Mouse (Mus musculus): Measurements from ENCODE around the gene Rbm15b. TPM values are rescaled to one million over a fixed set of nuclear protein-coding genes. Genes with fewer than 3 reads are reported as not detected.

Rbm15b gene
- polyA plus RNA-seq, 1 experiment: 1.4 TPM

- Histone ChIP-seq H3K36me3 (ENCODE audit: control insufficient read depth) (peaks cover 61% of the 10 kb centered on the region), H3K4me3 (replicated peaks) (peak overlapping the region; percentile 48), H3K4me1 (ENCODE audit: control insufficient read depth) (peaks cover 73% of the 10 kb centered on the region)
Measured at GRCm38 (mm10) chr9:106888346-106888745, 1.1 kb upstream of the Rbm15b start.

GRCm38 (mm10) chr9:106885901-106886731, 1.1 kb downstream of the Rbm15b start:
- Histone ChIP-seq H3K4me1 (ENCODE audit: control insufficient read depth) (peaks cover 74% of the 10 kb centered on the region), H3K9me3 (ENCODE audit: control insufficient read depth, low read length) (0 out of 2 replicates have a peak, but pooled peaks cover 2% of the 10 kb centered on the region), H3K4me3 (replicated peaks) (peak overlapping the region; percentile 97), H3K27me3 (ENCODE audit: control insufficient read depth) (no peaks in the 10 kb centered on the region), H3K36me3 (ENCODE audit: control insufficient read depth) (peaks cover 83% of the 10 kb centered on the region)
- TF ChIP-seq GATA1 (IDR thresholded peaks at IDR 0.05; ENCODE audit: low read length): no peak
- TF ChIP-seq TAL1 (IDR thresholded peaks at IDR 0.05; ENCODE audit: low read length): no peak

More at GRCm38 (mm10) chr9:106888346-106888745, 1.1 kb upstream of the Rbm15b start:
- TF ChIP-seq GATA1 (IDR thresholded peaks at IDR 0.05; ENCODE audit: low read length): no peak
- no peak for TF ChIP-seq TAL1 (IDR thresholded peaks at IDR 0.05; ENCODE audit: low read length)
- 0 out of 2 replicates have a peak, but pooled peaks cover 2% of the 10 kb centered on the region for H3K9me3 ChIP-seq (ENCODE audit: control insufficient read depth, low read length)
- no peaks in the 10 kb centered on the region for H3K27me3 ChIP-seq (ENCODE audit: control insufficient read depth)

GRCm38 (mm10) chr9:106884996-106885900, 2.0 kb downstream of the Rbm15b start:
- H3K27me3 ChIP-seq (ENCODE audit: control insufficient read depth): no peaks in the 10 kb centered on the region
- 0 out of 2 replicates have a peak, but pooled peaks cover 2% of the 10 kb centered on the region for H3K9me3 ChIP-seq (ENCODE audit: control insufficient read depth, low read length)
- H3K4me1 ChIP-seq (ENCODE audit: control insufficient read depth): peaks cover 66% of the 10 kb centered on the region
- TF ChIP-seq TAL1 (IDR thresholded peaks at IDR 0.05; ENCODE audit: low read length): no peak
- TF ChIP-seq GATA1 (IDR thresholded peaks at IDR 0.05; ENCODE audit: low read length): no peak
- H3K36me3 ChIP-seq (ENCODE audit: control insufficient read depth): peaks cover 85% of the 10 kb centered on the region
- H3K4me3 ChIP-seq (replicated peaks): peak overlapping the region; percentile 97

GRCm38 (mm10) chr9:106884306-106884705, 2.9 kb downstream of the Rbm15b start:
- Histone ChIP-seq H3K27me3 (ENCODE audit: control insufficient read depth) (no peaks in the 10 kb centered on the region), H3K4me1 (ENCODE audit: control insufficient read depth) (peaks cover 57% of the 10 kb centered on the region), H3K4me3 (replicated peaks) (peak overlapping the region; percentile 97), H3K9me3 (ENCODE audit: control insufficient read depth, low read length) (0 out of 2 replicates have a peak, but pooled peaks cover 2% of the 10 kb centered on the region), H3K36me3 (ENCODE audit: control insufficient read depth) (peaks cover 85% of the 10 kb centered on the region)
- TF ChIP-seq GATA1 (IDR thresholded peaks at IDR 0.05; ENCODE audit: low read length) (no peak), TAL1 (IDR thresholded peaks at IDR 0.05; ENCODE audit: low read length) (no peak)

- Histone ChIP-seq H3K36me3 (ENCODE audit: control insufficient read depth) (peaks cover 85% of the 10 kb centered on the region), H3K27me3 (ENCODE audit: control insufficient read depth) (no peaks in the 10 kb centered on the region), H3K4me1 (ENCODE audit: control insufficient read depth) (peaks cover 45% of the 10 kb centered on the region), H3K4me3 (replicated peaks) (peak overlapping the region; percentile 41), H3K9me3 (ENCODE audit: control insufficient read depth, low read length) (0 out of 2 replicates have a peak, but pooled peaks cover 2% of the 10 kb centered on the region)
- TF ChIP-seq GATA1 (IDR thresholded peaks at IDR 0.05; ENCODE audit: low read length): no peak
Measured at GRCm38 (mm10) chr9:106883085-106883484, 4.1 kb downstream of the Rbm15b start.

DNA sequence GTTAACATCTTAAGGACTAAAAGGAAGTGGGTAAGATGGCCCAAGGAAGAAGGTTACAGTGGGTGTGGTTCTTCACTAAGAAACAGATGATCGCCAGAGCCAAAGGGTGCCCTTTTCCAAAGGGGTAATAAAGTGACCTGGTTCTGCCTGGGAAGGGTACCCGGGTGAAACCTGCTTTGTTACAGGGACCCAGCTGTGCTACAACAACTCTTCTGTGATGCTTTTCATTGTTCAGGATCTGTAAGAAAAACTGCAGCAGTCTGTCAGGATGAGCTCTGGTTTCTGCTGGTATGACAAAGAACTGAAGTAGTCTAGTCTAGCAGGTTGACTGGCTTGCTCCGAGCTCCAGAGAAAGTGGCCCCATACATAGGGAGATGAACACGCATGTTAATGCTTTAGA, 5.1 kb downstream of the Rbm15b start:
- H3K4me3 ChIP-seq (replicated peaks): no peak overlapping the region

DNA sequence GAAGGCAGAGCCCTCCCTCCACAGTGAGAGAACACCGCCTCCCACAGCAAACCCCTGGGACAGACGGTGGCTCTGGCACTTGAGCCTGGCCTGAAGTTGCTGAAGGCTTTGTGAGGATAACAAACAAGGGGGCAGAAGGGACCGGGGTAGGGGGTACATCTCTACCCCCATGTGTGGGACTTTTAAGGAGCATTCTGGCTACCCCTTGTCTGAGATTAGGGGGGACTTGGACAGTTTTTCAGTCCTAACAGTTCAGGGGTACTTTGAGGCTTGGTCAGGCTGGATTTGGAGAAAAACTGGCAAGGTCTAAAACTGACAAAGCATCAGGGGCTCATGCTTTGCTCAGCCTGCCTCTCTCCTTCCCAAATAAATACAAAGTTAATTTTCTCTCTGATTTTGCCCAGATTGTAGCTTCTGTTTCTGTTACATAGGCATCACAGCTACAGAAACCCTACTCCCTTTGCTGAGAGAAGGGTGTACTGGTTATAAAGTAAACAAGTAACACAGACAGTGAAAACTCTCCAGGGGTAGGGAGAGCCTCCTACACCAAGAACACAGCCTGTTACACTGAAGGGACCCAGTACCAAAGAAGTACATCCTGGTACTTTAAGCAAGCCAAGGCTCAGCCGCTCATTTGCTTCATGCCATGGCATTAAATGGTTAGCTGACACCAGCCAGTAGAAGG, 6.0 kb downstream of the Rbm15b start:
- Histone ChIP-seq H3K36me3 (ENCODE audit: control insufficient read depth) (peaks cover 95% of the 10 kb centered on the region), H3K9me3 (ENCODE audit: control insufficient read depth, low read length) (0 out of 2 replicates have a peak, but pooled peaks cover 2% of the 10 kb centered on the region), H3K27me3 (ENCODE audit: control insufficient read depth) (no peaks in the 10 kb centered on the region), H3K4me3 (replicated peaks) (no peak overlapping the region), H3K4me1 (ENCODE audit: control insufficient read depth) (peaks cover 39% of the 10 kb centered on the region)
- TF ChIP-seq TAL1 (IDR thresholded peaks at IDR 0.05; ENCODE audit: low read length): no peak
- no peak for TF ChIP-seq GATA1 (IDR thresholded peaks at IDR 0.05; ENCODE audit: low read length)

More for the DNA sequence above, 5.1 kb downstream of the Rbm15b start:
- peaks cover 39% of the 10 kb centered on the region for H3K4me1 ChIP-seq (ENCODE audit: control insufficient read depth)
- peaks cover 86% of the 10 kb centered on the region for H3K36me3 ChIP-seq (ENCODE audit: control insufficient read depth)
- TF ChIP-seq TAL1 (IDR thresholded peaks at IDR 0.05; ENCODE audit: low read length): no peak
- no peak for TF ChIP-seq GATA1 (IDR thresholded peaks at IDR 0.05; ENCODE audit: low read length)
- no peaks in the 10 kb centered on the region for H3K27me3 ChIP-seq (ENCODE audit: control insufficient read depth)
- H3K9me3 ChIP-seq (ENCODE audit: control insufficient read depth, low read length): 0 out of 2 replicates have a peak, but pooled peaks cover 2% of the 10 kb centered on the region

DNA sequence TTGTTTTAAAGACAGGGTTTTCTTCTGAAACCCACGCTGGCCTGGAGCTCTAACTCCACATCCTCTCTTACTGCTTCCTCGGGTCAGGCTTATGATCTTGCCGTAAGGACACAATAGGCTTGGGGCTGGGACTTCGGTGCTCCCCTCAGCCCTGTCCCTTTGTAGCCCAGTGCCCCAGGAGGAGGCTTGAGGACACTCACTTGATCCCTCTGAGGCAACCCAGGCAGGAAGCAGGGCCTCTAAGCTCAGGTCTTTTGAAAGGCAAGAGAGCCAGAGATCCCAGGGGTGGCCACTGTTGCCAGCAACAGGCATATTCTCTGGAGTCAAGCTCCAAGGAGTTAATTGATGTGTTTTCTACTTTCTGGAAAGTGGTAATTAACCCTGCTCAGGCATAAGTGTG, 7.8 kb downstream of the Rbm15b start:
- peaks cover 23% of the 10 kb centered on the region for H3K4me1 ChIP-seq (ENCODE audit: control insufficient read depth)
- H3K36me3 ChIP-seq (ENCODE audit: control insufficient read depth): peaks cover 99% of the 10 kb centered on the region
- no peaks in the 10 kb centered on the region for H3K9me3 ChIP-seq (ENCODE audit: control insufficient read depth, low read length)
- TF ChIP-seq GATA1 (IDR thresholded peaks at IDR 0.05; ENCODE audit: low read length): no peak
- TF ChIP-seq TAL1 (IDR thresholded peaks at IDR 0.05; ENCODE audit: low read length): no peak
- H3K4me3 ChIP-seq (replicated peaks): no peak overlapping the region
- no peaks in the 10 kb centered on the region for H3K27me3 ChIP-seq (ENCODE audit: control insufficient read depth)
